Mouse (Mus musculus) heart, postnatal 25 days (tissue): ENCODE data around the gene Pcgf6. TPM values are rescaled to one million over a fixed set of nuclear protein-coding genes. Genes with fewer than 3 reads are reported as not detected.
"Not testable (repeated sequence)": the region's sequence is repeated elsewhere in the genome, so short reads cannot be mapped to it uniquely, and the experiment has no call there.

Experiments
- DNase-seq: peaks from one replicate; pipeline ENCODE4 v3.0.0; 2022; ENCODE audit warnings: low spot score
- intact Hi-C: fragments of 180-260 bp; cut with DNase I; formaldehyde crosslinking; loops from one replicate; pipeline ENCODE4 v1.15.1; 2025
- total RNA-seq, 2 experiments: library from RNA; stranded (reverse); gene quantifications; 2 replicates each; pipeline ENCODE4 v1.2.3; 2021

Gene Pcgf6
- total RNA-seq, 2 experiments from 2014 or later: 2.8 to 3.2 TPM

GRCm38 (mm10) chr19:47003742-47004511 is 46.8 kb downstream of the Pcgf6 start:
- DNase-seq: no peak
- intact Hi-C loops: no loop called here

GRCm38 (mm10) chr19:47000357-47000756 is 50.3 kb downstream of the Pcgf6 start:
- DNase-seq, intact Hi-C loops: not testable (repeated sequence)

- intact Hi-C loops: loop anchor here (10.0 kb wide), 1 partner anchor 325 kb away; the partner anchor contains the start of gene Cyp17a1
- DNase-seq: no peak
Measured at GRCm38 (mm10) chr19:46999753-47000152, 51.0 kb downstream of the Pcgf6 start.

GRCm38 (mm10) chr19:46998953-46999352 is 51.8 kb downstream of the Pcgf6 start:
- intact Hi-C loops: loop anchor here (10.0 kb wide), 1 partner anchor 324 kb away; the partner anchor contains the start of gene Cyp17a1
- no peak for DNase-seq

- intact Hi-C loops: loop anchor here (10.0 kb wide), 1 partner anchor 324 kb away; the partner anchor contains the start of gene Cyp17a1
Measured at GRCm38 (mm10) chr19:46998168-46998870, 52.4 kb downstream of the Pcgf6 start.

GRCm38 (mm10) chr19:46996095-46996494 is 54.6 kb downstream of the Pcgf6 start:
- intact Hi-C loops: loop anchor here (10.0 kb wide), 1 partner anchor 321 kb away; the partner anchor contains the start of gene Cyp17a1
- DNase-seq: no peak

More at GRCm38 (mm10) chr19:46998168-46998870, 52.4 kb downstream of the Pcgf6 start:
- DNase-seq: no peak

- not testable (repeated sequence) for DNase-seq
- intact Hi-C loops: loop anchor here (10.0 kb wide), 1 partner anchor 318 kb away; the partner anchor contains the start of gene Cyp17a1
Measured at GRCm38 (mm10) chr19:46992329-46992728, 58.4 kb downstream of the Pcgf6 start.

- intact Hi-C loops: loop anchor here (1.0 to 10.0 kb wide), 3 partner anchors 115 to 316 kb away; partner anchors contain the start of gene Cyp17a1
- DNase-seq: peak; percentile 42
Measured at GRCm38 (mm10) chr19:46991145-46991544, 59.6 kb downstream of the Pcgf6 start.

- intact Hi-C loops: loop anchor here (1.0 to 10.0 kb wide), 3 partner anchors 114 to 316 kb away; partner anchors contain the start of gene Cyp17a1
- DNase-seq: not testable (repeated sequence)
Measured at GRCm38 (mm10) chr19:46990625-46991024, 60.1 kb downstream of the Pcgf6 start.

- intact Hi-C loops: loop anchor here (10.0 kb wide), 1 partner anchor 315 kb away; the partner anchor contains the start of gene Cyp17a1
- no peak for DNase-seq
Measured at GRCm38 (mm10) chr19:46990153-46990518, 60.6 kb downstream of the Pcgf6 start.

GRCm38 (mm10) chr19:46989479-46990152 is 61.1 kb downstream of the Pcgf6 start:
- no peak for DNase-seq
- intact Hi-C loops: loop anchor here (10.0 kb wide), 1 partner anchor 315 kb away; the partner anchor contains the start of gene Cyp17a1

GRCm38 (mm10) chr19:46988231-46989087 is 62.2 kb downstream of the Pcgf6 start:
- no peak for DNase-seq
- intact Hi-C loops: no loop called here

- intact Hi-C loops: no loop called here
- no peak for DNase-seq
Measured at GRCm38 (mm10) chr19:46987646-46988045, 63.1 kb downstream of the Pcgf6 start.

GRCm38 (mm10) chr19:46984726-46985622 is 65.7 kb downstream of the Pcgf6 start:
- intact Hi-C loops: no loop called here
- no peak for DNase-seq

- intact Hi-C loops: no loop called here
- DNase-seq: no peak
Measured at GRCm38 (mm10) chr19:46983966-46984380, 66.7 kb downstream of the Pcgf6 start.
